Mouse (Mus musculus): ENCODE measurements around the gene Rpap3. TPM values are rescaled to one million over a fixed set of nuclear protein-coding genes. Genes with fewer than 3 reads are reported as not detected.

Rpap3 gene
- polyA plus RNA-seq (2012; rRNA removed): 19.6 and 22.0 TPM in 2 replicates

DNA sequence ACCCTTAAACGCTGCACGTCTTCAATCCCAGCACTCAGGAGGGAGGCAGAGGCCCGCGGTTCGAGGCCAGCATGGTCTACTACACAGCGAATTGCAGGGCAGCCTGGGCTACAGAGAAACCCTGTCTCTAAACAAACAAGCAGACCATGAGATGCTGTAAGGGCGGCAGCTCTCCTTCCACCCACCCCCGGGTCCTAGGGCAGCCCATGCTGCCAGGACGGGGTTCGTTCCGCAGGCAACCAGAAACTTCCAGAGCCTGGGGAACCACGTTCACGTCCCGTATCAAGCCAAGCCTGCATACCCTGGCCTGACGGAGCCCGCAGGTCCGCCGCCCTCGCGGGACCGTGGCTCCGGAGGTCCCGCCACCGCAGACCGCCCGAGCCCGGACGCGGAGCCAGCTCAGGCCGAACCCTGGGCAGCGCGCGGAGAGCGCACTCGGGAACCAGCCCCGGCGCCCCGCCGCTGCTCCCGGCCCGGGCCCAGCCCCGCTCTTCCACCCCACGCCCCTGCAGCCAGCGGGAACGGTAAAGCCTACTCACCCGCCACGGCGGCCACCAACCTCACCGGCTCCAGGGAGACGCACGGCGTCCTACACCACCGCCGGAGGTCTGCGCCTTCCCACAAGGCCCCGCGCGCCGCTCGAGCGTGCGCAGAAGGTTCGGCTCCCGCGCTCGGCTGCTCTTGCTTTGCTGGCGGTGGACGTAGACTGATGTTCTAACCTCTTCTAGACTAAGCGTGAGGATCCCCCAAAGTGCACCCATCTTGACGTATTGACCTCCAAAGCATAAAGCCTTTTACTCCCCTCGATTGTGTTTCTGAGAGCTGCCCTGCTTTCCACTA lies at the start of gene Rpap3:
Gene Rpap3 (minus strand): TSS at position 615 of the 840 bp plus-strand sequence.
- Histone ChIP-seq H3K4me1 (ENCODE audit: control insufficient read depth, insufficient read depth, low read length) (peaks cover 1% of the 10 kb centered on the region; the same call in 1 of the 2 replicates), H3K4me3 (ENCODE audit: insufficient read depth, low read length) (peak within 1 kb of the TSS; percentile 96), H3K27ac (ENCODE audit: insufficient read depth, low read length) (no peak within 1 kb of the TSS)
- TF ChIP-seq POLR2A (IDR thresholded peaks at IDR 0.05; ENCODE audit: extremely low read depth, insufficient read depth, low read length) (peak; percentile 73), CTCF (IDR thresholded peaks at IDR 0.05; ENCODE audit: extremely low read depth, insufficient read depth, low read length) (no peak)

DNA sequence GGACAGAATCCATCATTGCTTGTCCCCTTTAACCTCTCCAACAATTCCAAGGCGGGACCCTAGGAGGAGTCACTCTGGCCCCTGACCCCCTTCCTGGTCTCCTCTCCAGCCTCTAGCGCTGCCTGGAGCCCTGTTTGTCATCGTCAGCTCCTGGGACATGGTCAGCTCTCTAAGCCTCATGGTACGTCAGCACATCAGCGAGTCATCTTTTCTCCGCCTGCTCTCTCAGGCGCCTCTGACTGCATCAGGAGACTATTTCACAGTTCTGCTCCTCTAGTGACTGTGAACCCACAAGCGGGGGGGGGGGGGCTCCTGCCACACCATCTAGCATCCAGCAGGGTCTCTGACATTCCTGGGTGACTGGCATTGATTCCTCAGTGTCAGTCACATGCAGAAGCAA lies 49.7 kb upstream of the Rpap3 start:
- no peak overlapping the region for H3K27ac ChIP-seq (ENCODE audit: insufficient read depth, low read length)
- no peaks in the 10 kb centered on the region; the same call in 1 of the 2 replicates for H3K4me1 ChIP-seq (ENCODE audit: control insufficient read depth, insufficient read depth, low read length)
- H3K4me3 ChIP-seq (ENCODE audit: insufficient read depth, low read length): no peak overlapping the region
- TF ChIP-seq CTCF (IDR thresholded peaks at IDR 0.05; ENCODE audit: extremely low read depth, insufficient read depth, low read length): no peak

DNA sequence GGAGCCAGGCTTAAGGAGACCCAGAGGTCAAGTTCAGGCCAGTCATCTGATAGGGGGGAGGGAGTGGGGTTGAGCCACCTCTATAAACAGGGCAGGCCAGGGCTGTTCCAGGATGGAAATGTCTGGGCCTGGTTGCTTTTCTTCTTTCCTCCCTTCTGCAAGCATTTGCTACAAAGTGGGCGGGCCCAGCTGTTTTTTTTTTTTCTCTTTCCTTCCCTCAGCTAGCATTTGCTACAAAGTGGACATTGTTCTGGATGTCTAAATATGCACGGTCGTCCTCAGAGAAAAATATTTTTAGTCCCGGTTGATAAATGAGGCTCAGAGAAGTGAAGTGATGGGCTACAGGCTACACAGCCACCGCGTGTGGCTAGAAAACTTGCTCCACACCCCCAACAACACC lies 48.9 kb upstream of the Rpap3 start:
- Histone ChIP-seq H3K4me3 (ENCODE audit: insufficient read depth, low read length) (no peak overlapping the region), H3K4me1 (ENCODE audit: control insufficient read depth, insufficient read depth, low read length) (no peaks in the 10 kb centered on the region), H3K27ac (ENCODE audit: insufficient read depth, low read length) (no peak overlapping the region)
- TF ChIP-seq POLR2A (IDR thresholded peaks at IDR 0.05; ENCODE audit: extremely low read depth, insufficient read depth, low read length) (no peak), CTCF (IDR thresholded peaks at IDR 0.05; ENCODE audit: extremely low read depth, insufficient read depth, low read length) (no peak)

DNA sequence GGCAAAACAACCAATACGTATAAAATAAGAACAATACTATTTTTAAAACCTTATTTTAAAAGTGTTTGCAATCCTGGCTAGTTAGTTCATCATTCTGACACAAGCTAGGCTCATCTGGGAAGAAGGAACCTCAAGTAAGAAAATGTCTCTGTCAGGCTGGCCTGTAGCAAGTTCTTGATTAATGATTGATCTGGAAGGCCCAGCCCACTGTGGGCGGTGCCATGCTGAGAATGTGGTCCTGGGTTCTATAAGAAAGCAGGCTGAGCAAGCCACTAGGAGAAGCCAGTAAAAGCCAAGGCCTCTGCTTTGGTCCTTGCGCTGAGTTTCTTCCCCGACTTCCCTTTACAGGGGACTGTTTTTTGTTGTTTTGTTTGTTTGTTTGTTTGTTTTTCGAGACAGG lies 46.9 kb upstream of the Rpap3 start:
- no peak overlapping the region for H3K27ac ChIP-seq (ENCODE audit: insufficient read depth, low read length)
- no peak overlapping the region for H3K4me3 ChIP-seq (ENCODE audit: insufficient read depth, low read length)
- H3K4me1 ChIP-seq (ENCODE audit: control insufficient read depth, insufficient read depth, low read length): no peaks in the 10 kb centered on the region
- TF ChIP-seq CTCF (IDR thresholded peaks at IDR 0.05; ENCODE audit: extremely low read depth, insufficient read depth, low read length): no peak
- no peak for TF ChIP-seq POLR2A (IDR thresholded peaks at IDR 0.05; ENCODE audit: extremely low read depth, insufficient read depth, low read length)

DNA sequence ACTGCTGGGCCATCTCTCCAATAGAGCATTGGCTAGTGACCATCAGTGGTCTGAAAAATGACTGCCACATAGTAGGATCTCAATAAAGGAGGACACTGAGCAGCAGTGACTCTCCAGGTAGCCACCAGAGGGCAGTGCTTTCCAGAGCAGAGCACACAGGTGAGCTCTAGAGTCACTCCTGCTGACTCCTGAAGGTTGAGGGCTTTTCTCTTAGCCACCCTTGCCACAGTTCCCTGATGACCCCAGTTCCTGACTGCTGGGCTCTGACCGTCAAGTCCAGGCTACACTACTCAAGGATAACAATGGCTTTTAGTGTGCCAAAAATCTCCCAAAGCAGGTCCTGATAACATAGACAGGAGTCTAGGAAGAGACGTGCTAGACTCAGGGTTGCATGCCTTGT lies 46.1 kb upstream of the Rpap3 start:
- Histone ChIP-seq H3K4me1 (ENCODE audit: control insufficient read depth, insufficient read depth, low read length) (no peaks in the 10 kb centered on the region), H3K27ac (ENCODE audit: insufficient read depth, low read length) (no peak overlapping the region), H3K4me3 (ENCODE audit: insufficient read depth, low read length) (no peak overlapping the region)
- TF ChIP-seq CTCF (IDR thresholded peaks at IDR 0.05; ENCODE audit: extremely low read depth, insufficient read depth, low read length) (no peak), POLR2A (IDR thresholded peaks at IDR 0.05; ENCODE audit: extremely low read depth, insufficient read depth, low read length) (no peak)

DNA sequence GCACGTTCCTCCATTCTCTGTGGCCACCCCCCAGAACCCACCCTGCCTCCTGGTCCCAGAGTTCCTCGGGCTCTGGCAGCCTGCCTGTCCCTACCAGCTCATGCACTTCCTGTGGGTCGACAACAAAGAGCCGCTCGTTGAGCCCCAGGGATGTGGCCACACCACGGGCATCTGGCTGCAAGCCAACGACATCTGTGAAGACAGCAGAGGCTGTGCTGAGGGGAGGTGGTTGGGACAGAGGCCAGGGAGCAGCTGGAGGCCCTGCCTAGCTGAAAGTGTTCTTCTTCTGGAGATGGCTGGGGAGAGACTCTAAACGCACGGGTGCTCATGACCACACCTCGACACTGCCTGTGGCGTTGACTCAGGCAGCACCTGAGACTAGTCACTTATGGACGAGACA lies 45.1 kb upstream of the Rpap3 start:
- no peak for TF ChIP-seq CTCF (IDR thresholded peaks at IDR 0.05; ENCODE audit: extremely low read depth, insufficient read depth, low read length)
- no peak for TF ChIP-seq POLR2A (IDR thresholded peaks at IDR 0.05; ENCODE audit: extremely low read depth, insufficient read depth, low read length)
- Histone ChIP-seq H3K4me3 (ENCODE audit: insufficient read depth, low read length) (no peak overlapping the region), H3K27ac (ENCODE audit: insufficient read depth, low read length) (0 out of 2 replicates have a peak overlapping the region, but pooled peaks have one; percentile 12), H3K4me1 (ENCODE audit: control insufficient read depth, insufficient read depth, low read length) (no peaks in the 10 kb centered on the region)

DNA sequence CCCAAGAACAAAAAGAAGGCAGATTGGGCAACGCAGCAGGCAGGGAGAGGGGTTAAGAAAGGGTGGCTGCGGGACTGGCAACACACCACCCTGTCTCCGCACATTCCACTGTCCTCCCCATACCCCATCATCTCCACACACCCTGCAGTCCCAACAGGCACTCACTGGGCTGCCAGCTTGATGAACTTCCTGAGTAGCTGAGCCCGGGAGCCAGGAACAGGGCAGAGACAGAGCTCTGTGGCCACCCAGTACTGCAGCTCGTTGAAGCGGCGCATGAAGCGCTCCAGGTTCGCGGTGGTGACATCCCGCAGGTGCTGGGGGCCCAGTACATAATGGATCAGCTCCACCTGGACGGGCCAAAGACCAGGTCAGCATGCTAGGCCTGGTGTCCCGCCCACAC lies 44.2 kb upstream of the Rpap3 start:
- peak overlapping the region; percentile 12 for H3K27ac ChIP-seq (ENCODE audit: insufficient read depth, low read length)

DNA sequence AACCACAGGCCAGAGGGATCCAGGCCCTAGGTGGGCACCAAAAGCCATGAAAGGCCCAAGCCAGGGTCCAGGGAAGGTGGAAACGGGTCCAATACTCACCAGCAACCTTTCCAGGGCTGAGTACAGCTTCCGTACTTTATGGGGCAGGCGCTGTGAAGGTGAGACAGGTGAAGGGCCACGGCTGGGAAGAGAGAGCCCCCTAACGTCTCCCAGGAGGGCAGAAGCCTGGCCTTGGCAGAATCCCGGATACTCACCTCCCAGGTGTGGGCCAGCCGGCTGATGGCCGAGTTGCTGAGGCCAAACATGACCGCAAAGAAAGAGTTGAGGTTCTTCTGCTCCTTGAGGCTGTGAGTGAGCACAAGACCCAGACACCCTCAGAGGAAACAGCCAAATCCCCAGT lies 43.8 kb upstream of the Rpap3 start:
- H3K27ac ChIP-seq (ENCODE audit: insufficient read depth, low read length): no peak overlapping the region
- no peak overlapping the region for H3K4me3 ChIP-seq (ENCODE audit: insufficient read depth, low read length)
- TF ChIP-seq POLR2A (IDR thresholded peaks at IDR 0.05; ENCODE audit: extremely low read depth, insufficient read depth, low read length) (no peak), CTCF (IDR thresholded peaks at IDR 0.05; ENCODE audit: extremely low read depth, insufficient read depth, low read length) (no peak)
- no peaks in the 10 kb centered on the region for H3K4me1 ChIP-seq (ENCODE audit: control insufficient read depth, insufficient read depth, low read length)

More for the DNA sequence above, 44.2 kb upstream of the Rpap3 start:
- TF ChIP-seq CTCF (IDR thresholded peaks at IDR 0.05; ENCODE audit: extremely low read depth, insufficient read depth, low read length): no peak
- no peak for TF ChIP-seq POLR2A (IDR thresholded peaks at IDR 0.05; ENCODE audit: extremely low read depth, insufficient read depth, low read length)
- no peaks in the 10 kb centered on the region for H3K4me1 ChIP-seq (ENCODE audit: control insufficient read depth, insufficient read depth, low read length)
- no peak overlapping the region for H3K4me3 ChIP-seq (ENCODE audit: insufficient read depth, low read length)

DNA sequence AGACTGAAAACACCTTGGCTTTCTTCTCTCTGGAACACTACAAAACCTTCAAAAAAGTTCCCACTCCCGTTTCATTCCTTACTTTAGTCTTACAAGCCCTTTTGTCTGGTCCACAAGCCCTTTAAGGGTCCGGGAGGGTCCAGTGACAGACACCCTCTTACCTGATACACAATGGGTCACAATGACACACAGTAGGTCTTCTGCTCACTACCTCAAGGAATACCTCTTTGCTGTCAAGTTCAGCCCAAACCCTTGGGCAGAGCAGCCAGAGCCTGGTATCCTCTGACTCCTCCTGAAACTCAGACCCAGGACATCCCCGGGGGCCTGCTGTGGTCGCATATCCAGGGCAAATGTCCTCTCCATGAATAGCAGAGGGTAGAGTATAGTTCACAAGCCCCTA lies 43.3 kb upstream of the Rpap3 start:
- no peak overlapping the region for H3K27ac ChIP-seq (ENCODE audit: insufficient read depth, low read length)
- TF ChIP-seq POLR2A (IDR thresholded peaks at IDR 0.05; ENCODE audit: extremely low read depth, insufficient read depth, low read length): no peak
- no peak for TF ChIP-seq CTCF (IDR thresholded peaks at IDR 0.05; ENCODE audit: extremely low read depth, insufficient read depth, low read length)
- no peak overlapping the region for H3K4me3 ChIP-seq (ENCODE audit: insufficient read depth, low read length)
- no peaks in the 10 kb centered on the region for H3K4me1 ChIP-seq (ENCODE audit: control insufficient read depth, insufficient read depth, low read length)

DNA sequence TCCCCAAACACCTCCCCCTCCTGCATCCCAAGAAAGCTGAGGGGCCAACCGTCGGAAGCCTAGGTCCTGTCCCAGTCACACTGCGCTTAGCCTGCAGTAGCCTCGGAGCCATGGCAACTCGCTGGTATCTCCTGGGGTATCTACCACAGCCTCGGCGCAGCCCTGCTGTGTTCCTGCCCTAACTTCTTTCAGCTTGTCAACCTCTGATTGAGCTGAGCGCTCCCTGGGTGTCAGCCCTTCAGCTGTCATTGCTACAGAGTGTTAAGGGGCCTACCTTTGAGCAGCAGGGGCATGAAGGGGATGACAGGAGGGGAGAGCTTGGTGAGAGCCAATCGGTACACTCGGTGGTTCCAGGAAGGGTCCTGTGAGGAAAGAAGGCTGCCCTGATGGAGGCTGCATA lies 42.7 kb upstream of the Rpap3 start:
- Histone ChIP-seq H3K27ac (ENCODE audit: insufficient read depth, low read length) (no peak overlapping the region), H3K4me1 (ENCODE audit: control insufficient read depth, insufficient read depth, low read length) (no peaks in the 10 kb centered on the region), H3K4me3 (ENCODE audit: insufficient read depth, low read length) (no peak overlapping the region)
- TF ChIP-seq CTCF (IDR thresholded peaks at IDR 0.05; ENCODE audit: extremely low read depth, insufficient read depth, low read length): no peak

All from cortical plate, adult 2 months (tissue).